Mouse (Mus musculus) liver, adult (tissue): ENCODE measurements around the gene Notch1.
A peak's percentile ranks its signal among the peaks of the same experiment; 100 is the strongest.

Experiments
- GATA4 ChIP-seq: IDR thresholded peaks from 2 replicates; pipeline ENCODE4 v1.6.1; 2014; ENCODE audit warnings: mild to moderate bottlenecking, low read length; ENCODE audit not compliant: insufficient replicate concordance

Notch1 gene

DNA sequence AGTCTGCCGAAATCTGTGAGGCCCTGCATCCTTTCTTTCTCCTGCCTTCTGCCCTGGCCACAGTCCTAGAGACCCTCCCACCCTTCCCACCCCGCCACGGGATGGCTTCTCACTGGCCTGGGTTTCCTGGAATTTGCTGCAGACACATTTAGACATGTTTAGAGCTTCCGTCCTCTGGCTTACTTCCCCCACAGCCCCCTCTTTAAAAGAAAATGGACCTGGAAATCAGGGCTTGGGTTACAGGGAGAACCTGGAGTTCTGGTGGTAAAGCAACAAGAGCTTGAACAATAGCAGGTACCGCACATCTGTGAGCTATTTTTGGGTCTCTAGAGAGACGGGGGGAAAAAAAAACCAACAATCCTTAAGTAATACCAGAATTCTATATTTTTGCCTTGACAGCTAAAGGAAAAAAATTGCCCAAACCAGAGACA lies 8.5 kb downstream of the Notch1 start:
- TF ChIP-seq GATA4: no peak

DNA sequence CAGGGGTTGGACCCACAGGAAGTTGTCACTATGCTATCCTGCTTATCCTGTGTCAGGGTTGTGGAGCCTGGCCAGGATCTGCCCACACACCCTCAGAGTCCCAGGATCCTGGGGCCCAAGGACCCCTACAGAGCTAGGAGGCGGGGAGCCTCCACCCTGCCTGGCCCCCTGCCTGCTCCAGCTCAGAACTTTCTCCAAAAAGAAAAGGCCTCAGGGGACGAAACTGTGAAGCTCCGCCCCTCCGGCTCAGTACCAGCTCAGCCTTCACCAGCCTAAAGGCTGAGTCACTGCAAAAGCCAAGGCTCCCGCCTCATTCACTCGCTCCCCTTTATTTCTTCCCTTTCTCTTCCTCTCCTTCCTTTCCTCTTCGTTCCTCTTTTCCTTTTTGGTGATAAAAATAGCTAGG lies 9.0 kb downstream of the Notch1 start:
- no peak for TF ChIP-seq GATA4

GRCm38 (mm10) chr2:26506746-26507280 lies 9.7 kb downstream of the Notch1 start:
- no peak for TF ChIP-seq GATA4

- TF ChIP-seq GATA4: no peak
Observed at GRCm38 (mm10) chr2:26504772-26505480, 11.5 kb downstream of the Notch1 start.

DNA sequence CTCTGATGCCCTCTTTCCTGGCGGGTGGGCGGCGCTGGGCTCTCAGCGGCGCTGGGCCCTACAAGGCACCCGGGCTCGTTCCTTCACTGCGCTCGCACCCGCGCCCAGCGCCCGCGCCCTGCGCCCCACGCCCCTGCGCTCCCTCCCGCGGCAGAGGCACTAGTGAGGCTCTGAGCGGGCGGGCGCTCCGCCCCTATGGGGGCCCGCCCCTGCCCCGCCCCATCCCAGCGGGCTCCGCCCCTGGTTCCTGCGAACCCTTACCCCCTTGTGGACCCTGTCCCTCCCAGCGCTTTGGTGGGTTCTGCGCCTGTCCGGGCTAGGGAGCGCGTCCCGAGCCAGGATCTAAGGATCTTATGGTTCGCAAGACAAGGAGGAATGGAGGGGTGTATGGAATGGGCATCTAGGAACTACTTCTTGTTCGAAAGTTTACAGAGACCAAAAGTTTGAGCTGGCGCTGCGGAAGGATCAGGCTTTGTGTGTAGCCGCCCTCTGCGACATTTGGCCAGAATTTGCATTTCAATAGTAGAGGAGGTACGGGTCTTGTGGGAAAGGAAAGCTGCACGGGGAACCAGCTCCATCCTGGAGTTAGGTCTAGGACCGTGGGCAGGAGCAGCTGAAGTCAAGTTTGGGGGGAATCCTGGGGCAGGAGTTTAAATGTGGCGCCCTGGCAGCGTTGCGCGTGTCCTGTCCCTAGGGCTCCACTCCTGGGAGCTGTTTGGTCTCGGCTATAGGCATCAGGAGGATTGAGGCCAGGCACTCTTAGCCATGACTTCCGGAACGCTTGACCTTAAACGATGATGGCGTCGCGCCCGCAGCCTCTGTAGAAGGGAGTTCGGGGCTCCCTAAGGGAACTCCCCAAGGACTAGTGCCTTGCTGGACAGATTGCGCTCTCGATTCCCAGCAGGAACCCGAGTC lies 12.5 kb downstream of the Notch1 start:
- TF ChIP-seq GATA4: no peak

DNA sequence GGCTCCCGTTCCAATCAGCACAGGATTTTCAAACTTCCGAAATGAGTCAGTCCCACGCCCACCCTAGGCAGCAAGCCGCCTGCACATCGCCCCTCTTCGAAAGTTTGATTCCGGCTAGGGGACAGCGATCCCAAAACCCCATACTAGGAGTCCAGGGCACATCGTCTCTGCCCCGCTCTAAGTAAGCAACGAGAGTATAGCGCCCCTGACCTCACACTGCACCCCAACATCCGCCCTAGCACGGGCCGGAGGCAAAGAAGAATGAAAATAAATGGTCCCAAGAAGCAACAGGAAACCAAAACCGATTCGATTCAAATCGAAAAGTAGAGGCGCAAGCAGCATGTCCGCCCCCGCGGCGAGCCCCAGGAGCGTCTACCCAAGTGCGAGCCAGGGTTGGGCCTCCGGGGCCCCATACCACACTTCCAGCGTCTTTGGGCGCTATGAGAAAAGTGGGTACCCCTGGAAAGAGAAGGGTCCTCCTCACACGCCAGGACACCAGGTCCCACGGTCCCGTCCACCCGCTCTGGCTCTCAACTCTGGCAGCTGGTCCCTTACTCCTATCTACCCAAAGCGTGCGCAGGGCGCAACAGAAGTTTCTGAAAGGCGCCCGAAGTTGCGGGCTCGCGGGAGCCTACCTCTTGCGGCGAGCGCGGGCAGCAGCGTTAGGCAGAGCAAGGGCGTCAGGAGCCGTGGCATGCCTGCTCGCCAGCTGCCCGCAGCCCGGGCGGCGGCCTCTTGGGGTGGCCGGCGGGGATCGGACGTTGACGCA lies 13.4 kb downstream of the Notch1 start:
- no peak for TF ChIP-seq GATA4

GRCm38 (mm10) chr2:26502299-26502862 lies 14.1 kb downstream of the Notch1 start:
- no peak for TF ChIP-seq GATA4

DNA sequence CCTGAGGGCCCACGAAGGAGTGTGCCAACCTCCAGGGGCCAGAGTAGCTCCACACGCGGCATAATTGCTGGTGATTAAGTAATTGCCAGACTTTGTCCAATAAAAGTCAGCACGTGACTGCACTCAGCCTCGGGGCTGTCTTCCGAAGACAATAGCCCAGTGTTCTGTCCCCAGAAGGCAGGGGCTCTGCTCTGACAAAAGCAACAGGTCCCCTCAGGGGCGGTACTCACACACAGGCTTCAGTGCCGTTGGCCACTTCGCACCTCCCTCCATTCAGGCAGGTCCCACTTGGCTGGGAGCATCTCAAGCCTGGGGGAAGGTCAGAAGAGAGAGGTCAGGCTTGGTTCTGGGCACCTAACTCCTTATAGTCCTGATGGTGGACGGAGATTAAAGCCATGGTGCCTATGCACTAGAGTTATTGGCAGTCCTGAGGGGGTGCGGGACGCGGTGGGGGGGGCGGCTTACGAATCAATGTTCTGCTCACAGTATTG lies 14.8 kb downstream of the Notch1 start:
- no peak for TF ChIP-seq GATA4

DNA sequence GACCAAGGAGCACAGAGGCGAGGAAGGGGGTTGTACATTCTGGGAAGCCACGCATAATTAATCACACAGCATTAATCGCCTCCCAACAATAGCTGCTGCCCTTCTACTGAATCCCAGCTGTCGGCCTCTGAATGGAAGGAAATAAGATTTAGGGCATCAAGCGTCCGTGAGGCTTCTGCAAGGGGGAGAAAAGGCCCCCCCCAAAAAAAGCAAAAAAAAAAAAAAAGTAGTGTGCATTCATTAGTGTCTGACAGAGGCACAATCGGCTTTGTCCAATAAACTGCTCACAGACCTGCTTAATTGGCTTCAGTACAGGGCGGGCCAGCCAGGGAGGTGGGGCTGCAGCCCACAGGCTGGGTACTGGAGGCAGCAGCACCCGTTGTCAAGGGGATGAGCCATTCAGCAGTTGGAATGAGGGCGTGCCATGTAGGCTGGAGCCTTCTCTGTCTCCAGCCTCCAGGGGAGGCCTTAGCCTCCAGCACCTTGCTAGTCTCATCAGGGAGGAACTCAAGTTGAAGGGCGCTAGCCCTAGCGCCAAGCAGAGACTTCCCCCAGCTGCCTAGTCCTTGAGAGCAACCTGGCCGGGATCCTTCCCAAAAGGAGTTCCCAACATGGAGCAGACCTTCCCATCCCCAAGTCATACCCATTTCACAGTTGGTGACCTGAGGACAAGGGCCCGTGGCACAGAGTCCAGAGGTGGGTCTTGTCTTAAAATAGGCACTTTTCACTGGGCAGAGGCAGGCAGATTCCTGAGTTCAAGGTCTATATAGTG lies 15.7 kb downstream of the Notch1 start:
- TF ChIP-seq GATA4: no peak

DNA sequence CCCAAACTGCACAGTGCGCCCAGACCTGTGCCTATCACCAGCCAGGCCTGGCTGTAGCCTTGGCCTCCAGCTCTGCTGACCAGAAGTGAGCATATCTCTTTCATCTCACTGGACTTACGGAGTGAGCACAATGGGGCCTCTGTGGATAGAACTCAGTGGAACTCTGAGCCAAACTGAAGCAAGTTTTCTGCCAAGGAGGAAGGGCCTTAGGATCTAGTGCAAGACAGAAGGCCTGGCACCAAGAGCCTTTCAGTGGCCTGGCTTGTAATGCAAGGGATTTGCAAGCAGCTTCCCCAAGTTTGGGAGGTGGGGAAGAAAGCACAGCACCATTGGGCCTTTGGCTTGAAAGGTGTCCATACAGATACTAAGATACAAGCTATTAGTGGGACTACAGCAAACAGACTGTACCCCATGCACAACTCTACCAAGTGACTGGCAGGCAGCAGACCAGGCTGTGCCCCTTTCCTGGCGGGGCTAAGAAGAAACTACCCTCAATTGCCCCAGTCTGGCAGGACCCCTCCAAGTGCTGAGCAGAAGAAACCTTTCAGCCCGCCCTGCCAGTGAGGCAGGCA lies 16.4 kb downstream of the Notch1 start:
- peak; percentile 14; the same call in 1 of the 2 replicates for TF ChIP-seq GATA4

DNA sequence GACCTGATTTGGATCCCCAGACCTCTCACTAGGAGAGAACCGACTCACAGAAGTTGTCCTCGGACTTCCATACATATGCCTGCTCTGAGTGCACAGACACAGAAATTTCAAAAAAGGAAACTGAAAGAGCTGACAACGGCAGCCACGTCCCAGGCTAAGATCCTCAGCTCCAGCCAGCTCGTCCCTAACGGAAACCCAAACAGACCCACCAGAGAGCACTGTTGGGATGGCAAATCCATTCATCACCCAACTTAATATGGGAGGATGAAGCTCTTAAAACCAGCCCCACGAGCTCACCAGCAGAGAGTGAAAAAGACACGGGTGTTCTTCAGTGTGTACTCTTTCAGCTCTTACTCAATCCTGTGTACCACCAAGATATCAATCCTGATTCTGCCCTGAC lies 17.8 kb downstream of the Notch1 start:
- no peak for TF ChIP-seq GATA4

DNA sequence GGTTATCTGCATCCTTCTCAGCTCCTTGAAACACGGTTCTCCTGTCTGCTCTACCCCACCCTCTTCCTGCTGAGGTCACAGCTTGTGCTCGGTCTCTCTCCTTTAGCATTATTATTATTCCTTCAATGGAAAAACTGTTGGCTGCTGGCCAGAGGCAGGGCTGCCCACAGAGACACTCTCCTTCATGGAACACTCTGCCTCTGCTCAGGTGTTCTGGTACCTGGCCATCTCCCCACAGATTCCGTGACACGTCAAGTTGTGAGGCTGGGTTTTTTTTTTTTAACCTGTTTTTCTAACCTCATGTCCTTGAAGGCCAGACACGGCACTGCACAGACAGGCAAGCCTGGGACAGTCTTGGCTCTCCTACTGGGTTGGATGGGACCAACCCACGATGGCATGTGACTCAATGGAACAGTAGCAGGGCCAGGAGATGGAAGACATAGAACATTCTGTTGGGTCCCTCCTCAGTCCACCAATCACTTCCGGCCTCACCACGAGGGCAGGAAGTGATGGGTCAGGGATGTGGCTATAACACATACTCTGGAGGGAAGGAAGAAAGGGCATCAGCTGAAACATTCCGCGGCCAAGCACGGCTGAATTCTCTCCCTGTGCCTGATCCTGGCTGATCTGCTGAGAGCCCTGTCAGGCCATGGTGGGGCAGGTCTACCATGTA lies 18.5 kb downstream of the Notch1 start:
- no peak; the same call in 1 of the 2 replicates for TF ChIP-seq GATA4

DNA sequence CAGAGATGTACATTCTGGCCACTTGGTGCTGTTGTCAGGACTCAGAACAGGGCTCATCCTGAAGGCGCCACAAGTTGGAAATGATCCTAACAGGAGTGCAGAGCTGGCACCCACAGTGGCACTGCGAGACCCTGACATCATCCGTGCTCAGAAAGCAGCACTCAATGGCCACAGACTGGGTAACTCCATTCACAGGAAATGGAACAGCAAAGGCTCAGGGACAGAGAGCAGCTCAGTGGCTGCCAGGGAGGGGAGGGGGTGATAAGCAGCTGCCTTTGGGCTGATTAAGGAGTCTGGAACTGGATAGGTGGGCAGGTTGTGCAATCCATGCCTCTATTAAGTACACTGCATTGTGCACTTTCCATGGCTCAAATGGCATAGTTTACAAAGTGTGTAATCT lies 20.0 kb downstream of the Notch1 start:
- peak; percentile 71; the same call in 1 of the 2 replicates for TF ChIP-seq GATA4
